Mouse (Mus musculus) CH12.LX (cell line): ENCODE measurements at regions not wholly inside any gene's neighbourhood (a gene's known extent, or its start where the extent isn't known, plus 50 kb on each side); places are given as distances from the start of the nearest gene placed in this dataset.

Source experiments
- DNase-seq: peaks from one replicate; pipeline ENCODE4 v3.0.0-alpha.2; 2013; ENCODE audit errors: extremely low read depth
- H3K27ac ChIP-seq: 2 replicates; pipeline ENCODE4 v1.5.1; 2012; ENCODE audit warnings: low read depth, mild to moderate bottlenecking, control low read depth, moderate library complexity; ENCODE audit not compliant: insufficient read depth
- H3K27me3 ChIP-seq: replicated peaks from 2 replicates; pipeline ENCODE3; 2012; ENCODE audit warnings: inconsistent platforms
- H3K36me3 ChIP-seq, 2 experiments: replicated peaks in 1 of 2; 2 replicates each; pipeline versions ENCODE3 to v1.6.1; 2012; ENCODE audit warnings: inconsistent platforms in 1 of 2, low read length in 1 of 2, mild to moderate bottlenecking in 1 of 2, mixed read lengths in 1 of 2, moderate library complexity in 1 of 2; ENCODE audit not compliant: control insufficient read depth in 1 of 2, insufficient read depth in 1 of 2
- H3K4me1 ChIP-seq, 2 experiments: 2 replicates each; pipeline ENCODE4 v1.6.1; 2012; ENCODE audit warnings: inconsistent platforms in 1 of 2, moderate library complexity in 1 of 2; ENCODE audit not compliant: insufficient read depth in 2 of 2, control insufficient read depth in 1 of 2
- H3K4me2 ChIP-seq: 2 replicates; pipeline ENCODE4 v1.6.1; 2012; ENCODE audit warnings: low read depth, mild to moderate bottlenecking, control low read depth; ENCODE audit not compliant: poor library complexity, insufficient read depth, severe bottlenecking
- H3K4me3 ChIP-seq, 3 experiments: fragments of 150-350 bp in 1 of 3; sonication (generic) in 1 of 3; replicated peaks in 1 of 3; 2 replicates each; pipeline versions ENCODE3 to v1.5.1; 2011 to 2012; ENCODE audit warnings: low read depth in 2 of 3, low read length in 2 of 3, mild to moderate bottlenecking in 2 of 3, moderate library complexity in 2 of 3, control low read depth in 1 of 3, improper control_type of control experiment in 1 of 3, inconsistent platforms in 1 of 3, mixed read lengths in 1 of 3; ENCODE audit not compliant: poor library complexity in 1 of 3
- H3K79me2 ChIP-seq: replicated peaks from 2 replicates; pipeline ENCODE4 v1.6.1; 2012; ENCODE audit warnings: mild to moderate bottlenecking, moderate library complexity; ENCODE audit not compliant: control insufficient read depth, poor library complexity, insufficient read depth, severe bottlenecking; ENCODE audit errors: extremely low read depth
- H3K9ac ChIP-seq: 2 replicates; pipeline ENCODE4 v1.6.1; 2012; ENCODE audit warnings: low read depth, mild to moderate bottlenecking, control low read depth, moderate library complexity; ENCODE audit not compliant: insufficient read depth
- H3K9me3 ChIP-seq: replicated peaks from 2 replicates; pipeline ENCODE3; 2012; ENCODE audit warnings: low read length, inconsistent platforms, mixed read lengths
- CHD1 ChIP-seq: IDR thresholded peaks from 2 replicates; pipeline ENCODE4 v1.6.1; 2012; ENCODE audit warnings: low read depth, low read length, improper control_type of control experiment, inconsistent platforms
- CHD2 ChIP-seq: IDR thresholded peaks from 2 replicates; pipeline ENCODE4 v1.6.1; 2011; ENCODE audit warnings: low read length, improper control_type of control experiment
- CTCF ChIP-seq, 2 experiments: IDR thresholded peaks in 1 of 2; conservative IDR thresholded peaks in 1 of 2; 2 replicates each; pipeline ENCODE4 v1.5.1; 2011 to 2012; ENCODE audit warnings: low read depth in 2 of 2, low read length in 2 of 2, improper control_type of control experiment in 1 of 2, inconsistent platforms in 1 of 2, mild to moderate bottlenecking in 1 of 2, moderate library complexity in 1 of 2
- E2F4 ChIP-seq: IDR thresholded peaks from 2 replicates; pipeline ENCODE4 v1.6.1; 2011; ENCODE audit warnings: low read depth, low read length, improper control_type of control experiment; ENCODE audit not compliant: insufficient replicate concordance
- ELF1 ChIP-seq: IDR thresholded peaks from 2 replicates; pipeline ENCODE4 v1.6.1; 2014; ENCODE audit warnings: low read depth, mild to moderate bottlenecking, inconsistent platforms, low read length, improper control_type of control experiment
- ETS1 ChIP-seq: conservative IDR thresholded peaks from 2 replicates; pipeline ENCODE4 v1.6.1; 2012; ENCODE audit warnings: low read depth, mild to moderate bottlenecking, inconsistent platforms, low read length, improper control_type of control experiment, moderate library complexity
- HCFC1 ChIP-seq: IDR thresholded peaks from 2 replicates; pipeline ENCODE4 v1.6.1; 2012; ENCODE audit warnings: low read depth, mild to moderate bottlenecking, inconsistent platforms, low read length, improper control_type of control experiment
- IRF4 ChIP-seq: IDR thresholded peaks from 2 replicates; pipeline ENCODE4 v1.6.1; 2014; ENCODE audit warnings: low read depth, mild to moderate bottlenecking, inconsistent platforms, low read length, improper control_type of control experiment
- KAT2A ChIP-seq: IDR thresholded peaks from 2 replicates; pipeline ENCODE4 v1.6.1; 2012; ENCODE audit warnings: low read length, improper control_type of control experiment, inconsistent platforms; ENCODE audit not compliant: insufficient replicate concordance
- MAZ ChIP-seq: IDR thresholded peaks from 2 replicates; pipeline ENCODE4 v1.6.1; 2012; ENCODE audit warnings: low read depth, mild to moderate bottlenecking, inconsistent platforms, low read length, improper control_type of control experiment, moderate library complexity
- MEF2A ChIP-seq: IDR thresholded peaks from 2 replicates; pipeline ENCODE4 v1.6.1; 2014; ENCODE audit warnings: low read depth, mild to moderate bottlenecking, inconsistent platforms, low read length, improper control_type of control experiment, borderline replicate concordance
- MXI1 ChIP-seq: IDR thresholded peaks from 2 replicates; pipeline ENCODE4 v1.6.1; 2011; ENCODE audit warnings: mild to moderate bottlenecking, low read depth, low read length, improper control_type of control experiment
- MYC ChIP-seq: IDR thresholded peaks from 2 replicates; pipeline ENCODE4 v1.6.1; 2011; ENCODE audit warnings: low read depth, mild to moderate bottlenecking, improper control_type of control experiment, low read length
- POLR2A ChIP-seq: IDR thresholded peaks from 2 replicates; pipeline ENCODE4 v1.6.1; 2011; ENCODE audit warnings: low read depth, mild to moderate bottlenecking, improper control_type of control experiment, low read length
- POLR2AphosphoS2 ChIP-seq: IDR thresholded peaks from 2 replicates; pipeline ENCODE4 v1.6.1; 2011; ENCODE audit warnings: low read depth, low read length, improper control_type of control experiment
- RAD21 ChIP-seq: IDR thresholded peaks from 2 replicates; pipeline ENCODE4 v1.6.1; 2011; ENCODE audit warnings: low read depth, mild to moderate bottlenecking, low read length, improper control_type of control experiment, moderate library complexity
- SIN3A ChIP-seq: IDR thresholded peaks from 2 replicates; pipeline ENCODE4 v1.6.1; 2012; ENCODE audit warnings: low read length, improper control_type of control experiment, inconsistent platforms
- SMC3 ChIP-seq: IDR thresholded peaks from 2 replicates; pipeline ENCODE4 v1.6.1; 2011; ENCODE audit warnings: low read depth, low read length, improper control_type of control experiment
- TCF12 ChIP-seq: IDR thresholded peaks from 2 replicates; pipeline ENCODE4 v1.6.1; 2014; ENCODE audit warnings: low read depth, mild to moderate bottlenecking, inconsistent platforms, low read length, improper control_type of control experiment
- USF1 ChIP-seq: IDR thresholded peaks from 2 replicates; pipeline ENCODE4 v1.6.1; 2014; ENCODE audit warnings: low read depth, mild to moderate bottlenecking, inconsistent platforms, low read length, improper control_type of control experiment
- USF2 ChIP-seq: conservative IDR thresholded peaks from 2 replicates; pipeline ENCODE4 v1.6.1; 2011; ENCODE audit warnings: low read depth, low read length, improper control_type of control experiment
- ZC3H11A ChIP-seq: IDR thresholded peaks from 2 replicates; pipeline ENCODE4 v1.6.1; 2012; ENCODE audit warnings: low read depth, mild to moderate bottlenecking, inconsistent platforms, low read length, improper control_type of control experiment
- ZNF384 ChIP-seq: IDR thresholded peaks from 2 replicates; pipeline ENCODE4 v1.6.1; 2012; ENCODE audit warnings: low read depth, low read length, improper control_type of control experiment, inconsistent platforms
- dilution Hi-C: fragments of 300-500 bp; cut with MboI; formaldehyde crosslinking; loops from 2 replicates; pipeline ENCODE4 v1.14.3; 2020; ENCODE audit warnings: low sequenced_read_pairs; ENCODE audit not compliant: extremely low pct_unique_long_range_greater_than_20kb, extremely low pct_ligation_motif_present
- in situ Hi-C: fragments of 300-500 bp; cut with MboI; formaldehyde crosslinking; loops from 3 replicates; pipeline ENCODE4 v1.14.3; 2019; ENCODE audit warnings: low sequenced_read_pairs, low pct_ligation_motif_present, low pct_unique_long_range_greater_than_20kb, mixed read lengths

DNA sequence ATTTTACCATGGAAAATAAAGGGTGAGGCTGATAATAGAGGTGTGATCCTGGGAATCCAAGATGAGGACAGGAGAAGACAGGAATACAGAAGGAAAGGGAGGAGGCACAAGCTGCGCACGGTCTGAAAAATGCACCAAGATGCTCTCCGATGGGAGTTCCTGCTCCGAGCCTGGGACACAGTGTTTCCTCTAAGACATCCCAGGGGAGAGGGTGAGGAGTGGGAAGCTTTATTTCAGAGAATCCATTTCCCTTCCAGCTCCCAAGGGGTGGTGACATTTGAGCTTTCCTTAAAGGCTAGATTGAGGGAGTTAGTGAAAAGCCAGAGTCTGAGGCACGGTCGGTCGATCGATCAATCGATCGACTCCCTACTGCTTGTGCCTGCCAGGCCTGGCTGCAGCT, 212.7 kb upstream of the Nabp1 start:
- H3K79me2 ChIP-seq = no peaks in the 10 kb centered on the region
- no peak overlapping the region for H3K9ac ChIP-seq
- H3K27ac ChIP-seq = no peak overlapping the region
- DNase-seq = no peak
- in situ Hi-C loops (no loop called here), dilution Hi-C loops (no loop called here)
- H3K4me2 ChIP-seq = no peak overlapping the region
- H3K4me3 ChIP-seq = no peak overlapping the region
- H3K27me3 ChIP-seq = no peaks in the 10 kb centered on the region
- TF ChIP-seq E2F4 = no peak
- TF ChIP-seq MXI1 = no peak
- TF ChIP-seq HCFC1 = no peak
- no peak for TF ChIP-seq POLR2AphosphoS2
- TF ChIP-seq CHD2 = no peak
- no peak for TF ChIP-seq SMC3
- TF ChIP-seq MEF2A = no peak
- no peak for TF ChIP-seq TCF12
- no peak for TF ChIP-seq IRF4
- H3K36me3 ChIP-seq = no peaks in the 10 kb centered on the region
- H3K9me3 ChIP-seq = no peaks in the 10 kb centered on the region
- H3K4me1 ChIP-seq = peaks cover 0 to 3% of the 10 kb centered on the region in 2 experiments; a peak in 1 of 4 replicates

- DNase-seq = no peak
- no peaks in the 10 kb centered on the region for H3K36me3 ChIP-seq
- H3K27ac ChIP-seq = no peak overlapping the region
- dilution Hi-C loops = no loop called here
- no peaks in the 10 kb centered on the region for H3K9me3 ChIP-seq
- H3K4me2 ChIP-seq = no peak overlapping the region
- no peak overlapping the region for H3K4me3 ChIP-seq
- no peak for TF ChIP-seq ZC3H11A
- peak in 1 of 2 experiments; percentile 42; a peak in 2 of 4 replicates for TF ChIP-seq CTCF (conservative IDR thresholded peaks at IDR 0.05 in 1 of 2, IDR thresholded peaks at IDR 0.05 in 1 of 2; ENCODE audit: low read depth in 2 of 2, low read length in 2 of 2)
- no peak for TF ChIP-seq MAZ
- TF ChIP-seq SMC3 = peak; percentile 35
- TF ChIP-seq RAD21 = peak; percentile 12
- TF ChIP-seq, all 38 proteins: peak for 3
- H3K79me2 ChIP-seq = no peaks in the 10 kb centered on the region
- no peak overlapping the region for H3K9ac ChIP-seq
- no peaks in the 10 kb centered on the region for H3K27me3 ChIP-seq
- in situ Hi-C loops = no loop called here
- H3K4me1 ChIP-seq = peaks cover 0 to 3% of the 10 kb centered on the region in 2 experiments; a peak in 1 of 4 replicates
Measured at GRCm38 (mm10) chr1:51689461-51690223, 211.4 kb upstream of the Nabp1 start.

- Histone ChIP-seq H3K27me3 (no peaks in the 10 kb centered on the region), H3K4me3 (no peak overlapping the region), H3K27ac (no peak overlapping the region), H3K36me3 (no peaks in the 10 kb centered on the region), H3K9ac (no peak overlapping the region), H3K79me2 (no peaks in the 10 kb centered on the region), H3K9me3 (no peaks in the 10 kb centered on the region), H3K4me1 (peaks cover 0 to 3% of the 10 kb centered on the region in 2 experiments; a peak in 1 of 4 replicates), H3K4me2 (no peak overlapping the region)
- TF ChIP-seq ETS1 (no peak), POLR2AphosphoS2 (no peak), POLR2A (no peak), MXI1 (no peak), SMC3 (no peak), TCF12 (no peak), CHD1 (no peak), USF2 (no peak), KAT2A (no peak), ZNF384 (no peak), USF1 (no peak), SIN3A (no peak), ZC3H11A (no peak), MYC (no peak), ELF1 (no peak), RAD21 (no peak), HCFC1 (no peak)
- dilution Hi-C loops (no loop called here), in situ Hi-C loops (no loop called here)
- no peak for DNase-seq
Measured at GRCm38 (mm10) chr1:51688946-51689345, 210.7 kb upstream of the Nabp1 start.
